Mouse (Mus musculus): Measurements from ENCODE around the gene Nubp2. TPM values are rescaled to one million over a fixed set of nuclear protein-coding genes. Genes with fewer than 3 reads are reported as not detected.

The Nubp2 gene
- polyA plus RNA-seq, 1 experiment from 2014 or later: 72.7 TPM

DNA sequence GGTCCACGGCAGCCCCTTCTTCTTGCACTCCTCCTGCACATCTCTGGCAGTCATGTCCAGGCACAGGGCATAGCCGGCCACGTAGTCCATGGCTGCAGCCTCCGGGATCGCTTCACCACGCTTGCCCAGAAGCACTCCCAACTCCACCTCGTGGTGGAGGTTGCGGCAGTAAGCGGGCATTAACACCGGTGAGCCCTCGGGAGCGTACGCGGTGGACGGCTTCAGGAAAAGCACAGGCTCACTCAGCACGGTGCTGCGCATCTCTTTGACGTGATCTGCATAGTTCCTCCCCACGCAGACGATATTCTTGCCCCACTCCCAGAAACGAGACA lies 36.5 kb downstream of the Nubp2 start:
- no peak for DNase-seq (ENCODE audit: low spot score)
- Histone ChIP-seq H3K27me3 (ENCODE audit: low read depth, poor library complexity, severe bottlenecking) (peaks cover 13% of the 10 kb centered on the region), H3K9me3 (replicated peaks) (no peaks in the 10 kb centered on the region), H3K27ac (peak overlapping the region; percentile 93), H3K36me3 (0 out of 2 replicates have a peak, but pooled peaks cover 8% of the 10 kb centered on the region), H3K4me3 (peak overlapping the region; percentile 81), H3K4me1 (peaks cover 23% of the 10 kb centered on the region)
- WGBS: under 1% methylated on average over 21 of the region's 21 CpGs

DNA sequence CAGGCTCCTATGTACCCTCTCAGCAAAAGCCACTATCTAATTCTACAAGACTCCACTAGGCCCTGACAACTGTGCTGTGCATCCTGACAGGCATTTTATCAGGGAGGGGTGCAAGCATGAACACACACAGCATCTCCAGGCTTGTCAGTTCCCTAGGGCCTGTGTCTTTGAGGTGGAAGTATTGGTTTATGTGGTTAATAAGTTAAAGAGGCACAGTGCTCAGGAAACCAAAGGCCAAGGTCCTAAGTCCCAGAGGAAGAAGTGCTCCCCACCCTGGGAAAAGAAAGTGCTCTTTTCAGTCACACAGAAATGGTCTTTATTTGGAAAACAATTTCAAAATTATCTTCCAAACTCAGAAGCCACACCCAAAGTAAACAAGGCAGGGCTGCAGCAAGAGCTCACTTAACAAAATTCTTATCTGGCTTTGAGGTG lies 37.5 kb downstream of the Nubp2 start:
- no peak overlapping the region for H3K27ac ChIP-seq
- H3K27me3 ChIP-seq (ENCODE audit: low read depth, poor library complexity, severe bottlenecking): peaks cover 20% of the 10 kb centered on the region
- H3K4me1 ChIP-seq: peaks cover 27% of the 10 kb centered on the region
- H3K36me3 ChIP-seq: 0 out of 2 replicates have a peak, but pooled peaks cover 5% of the 10 kb centered on the region
- peak overlapping the region; percentile 81 for H3K4me3 ChIP-seq
- no peak for DNase-seq (ENCODE audit: low spot score)
- H3K9me3 ChIP-seq (replicated peaks): no peaks in the 10 kb centered on the region

DNA sequence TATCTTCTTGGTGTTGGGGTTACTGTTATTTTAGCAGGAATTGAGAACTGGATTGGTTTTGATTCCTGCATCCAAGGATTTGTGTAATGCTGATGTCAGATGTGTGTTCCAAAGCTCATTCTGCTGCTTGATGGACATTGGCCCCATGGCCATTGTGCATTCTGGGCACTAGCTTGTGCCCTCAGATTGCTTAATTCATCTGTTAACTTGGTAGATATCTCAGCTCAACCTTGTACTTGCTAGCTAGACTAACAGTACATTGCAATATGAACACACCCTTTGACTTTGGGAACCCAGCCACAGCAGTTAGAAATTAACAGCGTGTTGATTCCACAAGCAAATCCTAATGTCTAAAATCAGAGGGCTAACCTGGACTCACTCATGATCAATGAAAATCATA lies 38.8 kb downstream of the Nubp2 start:
- Histone ChIP-seq H3K9me3 (replicated peaks) (no peaks in the 10 kb centered on the region), H3K27me3 (ENCODE audit: low read depth, poor library complexity, severe bottlenecking) (peaks cover 20% of the 10 kb centered on the region), H3K4me3 (no peak overlapping the region), H3K4me1 (peaks cover 27% of the 10 kb centered on the region), H3K27ac (no peak overlapping the region), H3K36me3 (no peaks in the 10 kb centered on the region)
- 97% methylated on average over 1 of the region's 1 CpGs for WGBS
- no peak for DNase-seq (ENCODE audit: low spot score)

DNA sequence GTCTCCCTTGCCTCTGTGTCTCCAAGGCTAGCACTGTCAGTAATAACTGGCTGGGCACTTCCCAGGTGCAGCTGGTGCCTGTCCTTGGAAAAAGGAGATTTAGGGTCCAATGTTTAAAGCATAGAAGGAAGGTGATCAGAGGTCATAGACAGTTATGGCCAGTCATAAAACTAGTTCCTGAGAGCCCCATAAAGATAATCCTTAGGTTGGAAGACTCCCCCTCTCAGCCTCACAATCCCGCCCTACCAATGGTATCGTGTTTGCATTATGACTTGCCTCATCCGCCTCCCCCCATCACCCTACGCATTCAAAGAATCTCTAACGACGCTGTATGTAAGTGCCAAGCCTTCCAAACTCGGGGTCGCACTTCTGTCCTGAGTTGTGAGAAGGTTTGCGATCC lies 41.6 kb downstream of the Nubp2 start:
- Histone ChIP-seq H3K4me3 (no peak overlapping the region), H3K36me3 (no peaks in the 10 kb centered on the region), H3K27me3 (ENCODE audit: low read depth, poor library complexity, severe bottlenecking) (peaks cover 12% of the 10 kb centered on the region; the same call in 1 of the 2 replicates), H3K4me1 (peaks cover 16% of the 10 kb centered on the region), H3K27ac (no peak overlapping the region), H3K9me3 (replicated peaks) (no peaks in the 10 kb centered on the region)
- DNase-seq (ENCODE audit: low spot score): no peak
- WGBS: 38% methylated on average over 9 of the region's 9 CpGs

DNA sequence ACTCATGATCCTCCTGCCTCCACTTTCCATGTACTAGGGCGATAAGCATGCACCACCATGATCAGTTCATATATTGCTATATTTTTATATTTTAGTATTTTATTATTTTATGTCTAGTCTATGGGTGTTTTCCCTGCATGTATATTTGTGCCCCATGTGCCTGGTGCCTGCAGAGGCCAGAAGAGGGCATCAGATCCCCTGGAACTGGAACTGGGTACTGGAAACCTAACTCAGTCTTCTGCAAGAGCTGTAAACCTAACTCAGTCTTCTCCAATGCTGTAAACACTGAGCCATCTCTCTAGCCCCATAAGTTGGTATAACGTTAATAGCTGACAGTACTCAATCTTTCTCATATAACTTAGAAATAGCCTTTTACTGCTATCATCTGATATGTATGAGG lies 43.5 kb downstream of the Nubp2 start:
- Histone ChIP-seq H3K9me3 (replicated peaks) (no peaks in the 10 kb centered on the region), H3K4me3 (no peak overlapping the region), H3K27ac (no peak overlapping the region), H3K27me3 (ENCODE audit: low read depth, poor library complexity, severe bottlenecking) (peaks cover 12% of the 10 kb centered on the region; the same call in 1 of the 2 replicates), H3K4me1 (peaks cover 4% of the 10 kb centered on the region; the same call in 1 of the 2 replicates), H3K36me3 (no peaks in the 10 kb centered on the region)
- 61% methylated on average over 2 of the region's 2 CpGs for WGBS
- DNase-seq (ENCODE audit: low spot score): no peak

DNA sequence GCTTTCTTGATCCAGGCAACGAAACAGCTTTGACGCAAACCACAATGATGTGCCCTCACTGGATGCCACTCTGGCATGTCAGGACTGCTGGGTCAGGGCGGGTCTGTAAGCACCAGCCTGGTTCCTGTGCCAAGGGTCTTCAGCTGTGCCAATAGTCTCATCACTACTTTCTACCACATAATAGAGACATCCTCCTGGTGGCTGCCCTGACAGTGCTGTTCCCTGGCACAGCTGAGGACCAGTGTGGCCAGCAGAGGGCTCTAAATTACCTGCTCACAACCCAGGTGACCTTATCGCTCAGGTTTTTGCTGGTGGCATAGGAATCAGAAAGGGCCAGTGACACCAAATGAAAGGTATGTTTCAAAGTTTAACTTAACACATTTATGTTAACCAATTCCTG lies 45.0 kb downstream of the Nubp2 start:
- Histone ChIP-seq H3K4me1 (peaks cover 4% of the 10 kb centered on the region; the same call in 1 of the 2 replicates), H3K27me3 (ENCODE audit: low read depth, poor library complexity, severe bottlenecking) (peaks cover 12% of the 10 kb centered on the region; the same call in 1 of the 2 replicates), H3K4me3 (no peak overlapping the region), H3K27ac (no peak overlapping the region), H3K9me3 (replicated peaks) (no peaks in the 10 kb centered on the region), H3K36me3 (no peaks in the 10 kb centered on the region)
- DNase-seq (ENCODE audit: low spot score): no peak
- WGBS: 48% methylated on average over 4 of the region's 4 CpGs

DNA sequence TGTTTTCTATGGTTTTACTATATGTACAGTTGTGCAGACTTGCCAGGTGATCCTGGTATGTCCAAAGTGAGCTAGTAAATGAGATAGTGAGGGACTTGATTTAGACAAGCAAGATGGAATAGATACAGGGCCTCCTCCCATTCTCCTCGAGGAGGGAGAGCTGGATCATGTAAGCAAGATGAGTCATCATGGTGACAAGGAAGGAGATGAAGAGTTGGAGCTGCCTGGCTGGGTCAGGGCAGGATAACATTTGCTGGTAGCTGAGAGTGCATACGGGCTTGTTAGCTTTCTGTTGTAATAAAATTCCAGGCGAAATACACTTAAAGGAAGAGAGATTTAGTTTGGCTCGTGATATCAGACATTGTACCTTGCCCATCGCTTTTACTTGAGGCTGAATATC lies 45.8 kb downstream of the Nubp2 start:
- no peak overlapping the region for H3K4me3 ChIP-seq
- peaks cover 12% of the 10 kb centered on the region; the same call in 1 of the 2 replicates for H3K27me3 ChIP-seq (ENCODE audit: low read depth, poor library complexity, severe bottlenecking)
- no peaks in the 10 kb centered on the region for H3K9me3 ChIP-seq (replicated peaks)
- no peaks in the 10 kb centered on the region for H3K36me3 ChIP-seq
- 65% methylated on average over 5 of the region's 5 CpGs for WGBS
- H3K27ac ChIP-seq: no peak overlapping the region
- DNase-seq (ENCODE audit: low spot score): no peak
- peaks cover 4% of the 10 kb centered on the region; the same call in 1 of the 2 replicates for H3K4me1 ChIP-seq

DNA sequence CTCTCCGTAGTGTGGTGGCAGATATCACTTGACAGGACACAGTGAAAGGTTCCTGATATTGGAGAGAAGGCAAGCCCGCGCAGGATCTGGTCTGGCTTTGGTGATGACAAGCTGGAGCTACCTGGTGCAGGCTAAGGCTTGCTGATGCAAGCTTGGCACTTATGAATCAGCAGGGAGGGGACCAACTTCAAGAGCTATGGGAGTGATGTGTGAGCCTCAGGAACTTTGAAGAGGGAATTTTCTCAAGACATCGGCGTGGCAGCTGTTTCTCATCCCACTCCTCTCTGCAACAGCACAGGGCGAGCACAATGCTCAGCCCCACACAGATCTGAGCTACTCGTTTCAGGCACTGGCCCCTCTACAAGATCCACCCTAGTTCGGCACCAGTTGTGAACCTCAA lies 46.3 kb downstream of the Nubp2 start, which contains the start of gene Hagh:
Gene Hagh, plus strand, starts transcription at position 302 of the 400 bp plus-strand sequence.
- H3K9me3 ChIP-seq (replicated peaks): no peaks in the 10 kb centered on the region
- 68% methylated on average over 8 of the region's 8 CpGs for whole genome bisulfite sequencing
- H3K36me3 ChIP-seq: no peaks in the 10 kb centered on the region
- no peak within 1 kb of the TSS for H3K4me3 ChIP-seq
- no peak within 1 kb of the TSS for H3K27ac ChIP-seq
- DNase-seq (ENCODE audit: low spot score): no peak
- peaks cover 11% of the 10 kb centered on the region; the same call in 1 of the 2 replicates for H3K27me3 ChIP-seq (ENCODE audit: low read depth, poor library complexity, severe bottlenecking)
- peaks cover 4% of the 10 kb centered on the region; the same call in 1 of the 2 replicates for H3K4me1 ChIP-seq

Other genes with a start within 250 kb of the Nubp2 start
- 47.2 and 57.1 TPM in 2 replicates for gene Slc9a3r2, start 236.0 kb downstream of the Nubp2 start, polyA plus RNA-seq (2016; fragmentation: Nextera tagmentation; extraction: Ambion mirVana)
- 0.88 and 1.1 TPM in 2 replicates for gene Npw, start 227.9 kb downstream of the Nubp2 start, polyA plus RNA-seq (2016; fragmentation: Nextera tagmentation; extraction: Ambion mirVana)
- 34.5 and 36.7 TPM in 2 replicates for gene Zfp598, start 216.7 kb downstream of the Nubp2 start, polyA plus RNA-seq (2016; fragmentation: Nextera tagmentation; extraction: Ambion mirVana)
- 5.2 and 7.0 TPM in 2 replicates for gene Syngr3, start 196.4 kb downstream of the Nubp2 start, polyA plus RNA-seq (2016; fragmentation: Nextera tagmentation; extraction: Ambion mirVana)
- gene Gfer, start 190.2 kb downstream of the Nubp2 start, polyA plus RNA-seq (2016; fragmentation: Nextera tagmentation; extraction: Ambion mirVana): 52.9 and 61.2 TPM in 2 replicates
- 0.59 and 2.3 TPM in 2 replicates for gene Noxo1, start 190.1 kb downstream of the Nubp2 start, polyA plus RNA-seq (2016; fragmentation: Nextera tagmentation; extraction: Ambion mirVana)
- gene Tbl3, start 178.7 kb downstream of the Nubp2 start, polyA plus RNA-seq (2016; fragmentation: Nextera tagmentation; extraction: Ambion mirVana): 165 and 183 TPM in 2 replicates
- 0.21 and 0.38 TPM in 2 replicates for gene Rnf151, start 168.3 kb downstream of the Nubp2 start, polyA plus RNA-seq (2016; fragmentation: Nextera tagmentation; extraction: Ambion mirVana)
- 1,693 and 2,093 TPM in 2 replicates for gene Rps2, start 168.2 kb downstream of the Nubp2 start, polyA plus RNA-seq (2016; fragmentation: Nextera tagmentation; extraction: Ambion mirVana)
- 202 and 204 TPM in 2 replicates for gene Ndufb10, start 161.9 kb downstream of the Nubp2 start, polyA plus RNA-seq (2016; fragmentation: Nextera tagmentation; extraction: Ambion mirVana)
- gene Rpl3l, start 158.5 kb downstream of the Nubp2 start, polyA plus RNA-seq (2016; fragmentation: Nextera tagmentation; extraction: Ambion mirVana): 0.15 TPM in 1 of 2 replicates, not detected in the other
- gene Msrb1, start 149.7 kb downstream of the Nubp2 start, polyA plus RNA-seq (2016; fragmentation: Nextera tagmentation; extraction: Ambion mirVana): 19.9 and 23.6 TPM in 2 replicates
- 3.2 and 4.2 TPM in 2 replicates for gene Hs3st6, start 133.4 kb downstream of the Nubp2 start, polyA plus RNA-seq (2016; fragmentation: Nextera tagmentation; extraction: Ambion mirVana)
- not detected in 2 replicates for gene Meiob, start 82.1 kb downstream of the Nubp2 start, polyA plus RNA-seq (2016; fragmentation: Nextera tagmentation; extraction: Ambion mirVana)
- gene Hagh, start 46.2 kb downstream of the Nubp2 start, polyA plus RNA-seq (2016; fragmentation: Nextera tagmentation; extraction: Ambion mirVana): 26.0 and 28.0 TPM in 2 replicates
- gene Fahd1, start 36.0 kb downstream of the Nubp2 start, polyA plus RNA-seq (2016; fragmentation: Nextera tagmentation; extraction: Ambion mirVana): 14.5 and 17.6 TPM in 2 replicates
- gene Igfals, start 20.4 kb downstream of the Nubp2 start, polyA plus RNA-seq (2016; fragmentation: Nextera tagmentation; extraction: Ambion mirVana): 0.55 and 0.84 TPM in 2 replicates
- gene Spsb3, start 294 bp upstream of the Nubp2 start, polyA plus RNA-seq (2016; fragmentation: Nextera tagmentation; extraction: Ambion mirVana): 48.0 and 50.8 TPM in 2 replicates
- gene Eme2, start 8.7 kb upstream of the Nubp2 start, polyA plus RNA-seq (2016; fragmentation: Nextera tagmentation; extraction: Ambion mirVana): 22.1 and 30.6 TPM in 2 replicates
- gene Mrps34, start 8.8 kb upstream of the Nubp2 start, polyA plus RNA-seq (2016; fragmentation: Nextera tagmentation; extraction: Ambion mirVana): 104 and 105 TPM in 2 replicates
- gene Nme3, start 10.2 kb upstream of the Nubp2 start, polyA plus RNA-seq (2016; fragmentation: Nextera tagmentation; extraction: Ambion mirVana): 43.6 and 47.0 TPM in 2 replicates
- 32.1 and 39.3 TPM in 2 replicates for gene Mapk8ip3, start 50.6 kb upstream of the Nubp2 start, polyA plus RNA-seq (2016; fragmentation: Nextera tagmentation; extraction: Ambion mirVana)
- 369 and 370 TPM in 2 replicates for gene Jpt2, start 74.3 kb upstream of the Nubp2 start, polyA plus RNA-seq (2016; fragmentation: Nextera tagmentation; extraction: Ambion mirVana)
- gene Cramp1l, start 129.4 kb upstream of the Nubp2 start, polyA plus RNA-seq (2016; fragmentation: Nextera tagmentation; extraction: Ambion mirVana): 10.4 and 10.8 TPM in 2 replicates
- gene Ift140, start 129.7 kb upstream of the Nubp2 start, polyA plus RNA-seq (2016; fragmentation: Nextera tagmentation; extraction: Ambion mirVana): 24.2 and 30.0 TPM in 2 replicates
- gene Tmem204, start 197.2 kb upstream of the Nubp2 start, polyA plus RNA-seq (2016; fragmentation: Nextera tagmentation; extraction: Ambion mirVana): 11.3 and 15.3 TPM in 2 replicates
- gene Telo2, start 229.6 kb upstream of the Nubp2 start, polyA plus RNA-seq (2016; fragmentation: Nextera tagmentation; extraction: Ambion mirVana): 60.6 and 60.7 TPM in 2 replicates
- gene Ptx4, start 234.4 kb upstream of the Nubp2 start, polyA plus RNA-seq (2016; fragmentation: Nextera tagmentation; extraction: Ambion mirVana): 0.18 and 0.23 TPM in 2 replicates
- 21.3 and 26.5 TPM in 2 replicates for gene Clcn7, start 247.0 kb upstream of the Nubp2 start, polyA plus RNA-seq (2016; fragmentation: Nextera tagmentation; extraction: Ambion mirVana)

Measured in limb, embryonic 10.5 days (tissue).